Mouse (Mus musculus) urinary bladder, adult 2 months (tissue): Measurements from ENCODE around the gene Sfrp4. TPM values are rescaled to one million over a fixed set of nuclear protein-coding genes. Genes with fewer than 3 reads are reported as not detected.

Source experiments
- DNase-seq: peaks from one replicate; pipeline ENCODE4 v3.0.0; 2022; ENCODE audit warnings: low spot score
- polyA plus RNA-seq: library from polyadenylated mRNA; depleted of rRNA; stranded (reverse); fragments of >200 nt; gene quantifications from 2 replicates; pipeline ENCODE4 v1.2.3, GENCODE M21; 2012; rRNA removed

Gene Sfrp4
- polyA plus RNA-seq, 1 experiment = 27.8 TPM

DNA sequence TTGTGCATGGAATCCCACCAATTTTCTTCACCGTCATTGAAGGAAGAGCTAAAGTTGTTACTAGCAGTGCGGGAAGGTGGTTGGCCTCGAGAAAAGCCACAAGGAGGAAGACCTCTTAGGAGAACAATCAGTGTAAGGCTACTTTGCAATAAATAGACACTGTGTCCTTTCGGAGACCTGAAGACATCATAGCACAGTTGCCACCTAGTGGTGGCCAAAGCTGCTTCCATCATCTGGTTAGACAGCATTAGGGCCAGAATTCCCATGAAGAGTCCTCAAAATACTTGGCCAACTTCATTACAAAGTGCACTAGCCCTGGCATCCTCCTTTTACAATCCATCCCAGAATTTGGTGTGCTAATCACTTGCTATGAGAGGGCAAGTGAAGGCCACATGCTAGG, 13.2 kb downstream of the Sfrp4 start:
- DNase-seq = no peak

DNA sequence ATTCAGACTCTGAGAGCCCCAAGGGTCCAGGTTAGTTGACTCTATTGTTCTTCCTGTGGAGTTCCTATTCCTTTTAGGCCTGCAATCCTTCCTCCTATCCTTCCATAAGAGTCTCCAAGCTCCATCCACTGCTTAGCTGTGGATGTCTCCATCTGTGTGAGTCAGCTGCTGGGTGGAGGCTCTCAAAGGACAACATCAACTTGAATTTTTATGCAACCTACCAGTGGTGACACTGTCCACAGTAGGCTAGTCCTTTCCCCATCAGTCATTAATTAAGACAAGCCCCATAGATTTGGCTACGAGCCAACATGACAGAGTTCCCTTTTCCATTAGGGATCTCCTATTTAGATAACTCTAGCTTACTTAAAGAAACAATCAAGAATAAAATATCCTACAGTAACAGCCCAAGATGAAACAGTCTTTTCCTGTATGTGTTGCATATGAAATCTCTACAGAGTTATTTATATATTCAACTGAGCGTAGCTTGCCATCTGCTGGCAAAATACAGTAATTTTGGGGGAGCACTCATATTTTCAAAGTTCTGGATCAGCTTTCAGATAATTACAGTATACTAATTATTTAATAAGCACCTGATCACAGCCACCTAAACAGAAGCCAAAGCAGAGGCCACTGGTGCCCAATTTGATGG, 17.4 kb downstream of the Sfrp4 start:
- DNase-seq = no peak

DNA sequence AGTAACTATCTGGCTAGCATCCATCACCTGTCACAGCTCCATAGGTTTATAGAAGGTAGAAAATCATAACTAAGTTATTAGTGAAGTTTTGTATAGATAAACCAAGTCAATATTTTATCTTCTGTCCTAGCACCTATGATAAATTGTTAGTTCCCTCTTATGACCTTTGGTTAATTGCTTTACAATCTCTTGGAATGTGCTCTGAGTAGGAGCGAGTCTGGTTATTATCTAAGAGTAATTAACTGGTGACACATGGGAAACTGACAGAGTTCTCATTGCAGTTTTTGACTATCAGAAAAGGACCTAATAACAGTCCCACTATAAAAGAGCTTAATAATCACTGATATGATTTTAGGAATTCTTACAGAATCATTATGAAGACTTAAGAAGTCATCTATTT, 20.6 kb downstream of the Sfrp4 start:
- no peak for DNase-seq

DNA sequence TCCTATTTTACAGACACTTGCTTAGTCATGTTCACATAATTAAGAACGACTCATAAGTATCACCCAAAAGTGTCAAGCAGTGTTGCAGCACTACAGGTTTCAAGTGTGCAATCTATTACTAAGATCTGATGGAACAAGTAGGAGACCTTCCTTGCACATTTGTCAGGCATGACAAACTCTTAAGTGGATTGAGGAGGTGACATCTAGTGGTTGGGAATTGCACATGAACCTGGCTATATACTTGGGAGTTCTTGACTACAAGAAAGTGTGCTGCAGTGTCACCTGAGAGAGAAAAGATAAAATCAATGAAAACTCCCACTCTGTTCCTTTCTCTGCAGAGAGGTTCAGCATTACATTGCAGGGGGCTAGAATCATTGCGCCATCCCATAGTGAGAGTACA, 21.3 kb downstream of the Sfrp4 start:
- no peak for DNase-seq

DNA sequence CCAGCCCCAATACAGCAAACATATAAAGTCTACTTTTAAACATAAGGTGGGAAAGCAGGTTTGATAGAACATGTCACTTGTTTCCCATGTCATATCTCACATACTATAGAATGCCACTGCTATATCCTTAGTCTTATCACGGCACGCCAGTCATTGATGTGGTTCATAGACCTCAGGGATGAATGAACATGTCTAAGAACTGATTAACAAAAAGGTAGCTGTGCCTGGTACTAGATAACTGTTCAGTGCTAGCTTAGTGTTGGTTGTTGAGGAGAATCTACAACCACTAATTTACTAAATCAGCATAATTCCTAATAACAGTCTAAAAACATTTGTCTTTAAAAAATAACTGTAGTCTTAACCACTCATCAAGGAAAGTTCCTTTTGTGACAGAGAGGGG, 26.9 kb downstream of the Sfrp4 start:
- DNase-seq = no peak

DNA sequence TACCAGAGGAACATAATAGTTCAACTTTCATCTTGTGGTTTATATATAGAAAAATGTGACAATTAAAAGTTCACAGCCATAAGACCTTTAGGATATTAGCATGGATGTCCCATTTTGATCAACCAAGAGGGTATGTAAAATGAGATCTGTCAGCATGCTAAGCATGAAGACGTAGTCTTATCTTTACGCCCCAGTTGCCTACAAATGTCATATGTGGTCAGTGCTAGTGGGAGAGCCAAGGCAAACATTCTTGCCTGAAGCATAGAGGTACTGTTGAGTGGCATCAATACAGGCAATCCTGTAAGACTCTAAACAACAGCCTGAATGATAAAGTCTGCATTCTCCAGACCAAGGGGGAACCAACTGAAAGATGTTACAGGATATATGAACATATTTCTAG, 29.5 kb downstream of the Sfrp4 start:
- no peak for DNase-seq

DNA sequence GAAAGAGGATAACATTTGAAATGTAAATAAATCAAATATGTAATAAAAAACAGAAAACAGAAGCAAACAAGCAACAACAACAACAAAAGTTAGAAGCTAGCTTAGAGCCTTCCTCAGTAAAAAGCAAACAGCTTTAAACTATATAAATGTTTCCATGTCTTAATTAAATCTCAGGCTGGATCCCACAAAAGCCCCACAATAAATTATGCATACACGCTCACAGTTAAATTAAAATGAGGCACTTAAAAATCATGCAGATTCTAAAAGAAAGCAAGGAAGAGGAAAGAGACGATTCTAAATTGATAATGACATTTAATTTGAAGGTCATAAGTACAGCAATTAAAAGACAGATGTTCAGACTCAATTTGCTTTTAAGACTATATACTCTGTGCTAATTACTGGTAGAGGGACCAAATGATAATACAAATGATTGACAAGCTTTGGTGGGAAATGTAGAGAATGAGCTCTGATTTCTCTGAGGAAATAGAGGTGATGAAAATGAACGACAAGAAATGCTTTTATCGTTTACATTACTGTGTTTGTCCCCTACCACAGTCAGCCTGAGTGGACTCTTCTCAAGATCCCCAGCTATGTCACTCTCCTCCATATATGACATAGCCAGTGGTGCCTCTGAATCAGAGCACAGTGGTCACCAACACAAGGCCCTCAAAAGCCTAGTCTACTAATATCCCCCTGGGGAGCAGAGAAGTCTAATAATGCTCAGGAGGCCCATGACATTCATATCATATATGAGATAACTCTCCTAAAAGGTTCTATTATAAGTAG, 45.6 kb downstream of the Sfrp4 start:
- DNase-seq = no peak

DNA sequence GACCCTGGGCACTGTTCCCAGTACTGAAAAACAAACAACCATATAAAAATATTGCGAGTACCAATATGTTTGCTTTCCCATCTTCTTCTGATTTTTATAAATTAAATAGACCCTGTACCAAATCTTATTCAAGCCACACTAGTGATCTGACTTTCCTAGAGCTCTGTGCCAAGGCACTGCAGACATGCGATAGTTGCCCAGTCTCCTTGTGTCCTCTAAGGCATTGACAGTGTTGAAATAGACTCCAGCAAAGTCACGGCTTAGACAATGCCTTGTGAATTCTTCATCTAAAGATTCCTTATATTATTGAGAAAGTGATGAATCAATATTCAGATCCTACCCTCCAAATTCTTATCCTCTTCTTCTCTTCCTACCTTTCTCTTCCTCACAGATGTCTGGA, 51.1 kb downstream of the Sfrp4 start:
- no peak for DNase-seq

DNA sequence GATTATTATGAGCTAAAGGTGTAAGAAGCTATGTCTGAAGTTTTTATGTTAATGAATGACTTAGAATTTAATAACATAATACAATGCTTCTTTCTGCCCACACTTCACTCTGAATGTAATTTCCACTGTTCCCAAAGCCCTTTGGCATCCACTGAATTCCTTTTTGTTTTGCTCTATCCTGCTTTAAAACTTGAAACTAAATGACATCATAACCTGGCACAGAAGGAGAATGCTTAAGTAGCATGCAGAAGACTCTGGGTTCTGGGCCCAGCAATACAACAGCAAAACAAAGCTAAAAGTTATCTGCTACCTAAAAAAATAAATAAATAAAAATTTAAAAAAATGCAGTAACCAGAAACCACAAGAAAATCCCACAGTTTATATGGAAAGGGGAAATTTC, 51.7 kb downstream of the Sfrp4 start:
- DNase-seq = no peak

Other genes starting within 250 kb of the Sfrp4 start
- gene Stard3nl, start 227.3 kb upstream of the Sfrp4 start, polyA plus RNA-seq = 60.0 and 69.5 TPM in 2 replicates
- gene Epdr1, start 3.2 kb upstream of the Sfrp4 start, polyA plus RNA-seq = 26.2 and 27.6 TPM in 2 replicates
- not detected in 2 replicates for gene Nme8, start 74.7 kb downstream of the Sfrp4 start, polyA plus RNA-seq
- 0.36 and 0.66 TPM in 2 replicates for gene Gpr141, start 201.2 kb downstream of the Sfrp4 start, polyA plus RNA-seq